Mouse (Mus musculus): ENCODE measurements at regions not wholly inside any gene's neighbourhood (a gene's known extent, or its start where the extent isn't known, plus 50 kb on each side); places are given as distances from the start of the nearest gene placed in this dataset.

GRCm38 (mm10) chr3:123810943-123811499 is 120.4 kb upstream of the Ndst3 start:
- no peaks in the 10 kb centered on the region for H3K9me3 ChIP-seq
- 72% methylated on average over 5 of the region's 5 CpGs for WGBS
- H3K27me3 ChIP-seq: no peaks in the 10 kb centered on the region
- H3K9ac ChIP-seq: no peak overlapping the region
- H3K27ac ChIP-seq: no peak overlapping the region
- no peak overlapping the region for H3K4me2 ChIP-seq (replicated peaks)
- ATAC-seq (ENCODE audit: low FRiP score, low read depth): no peak
- H3K4me3 ChIP-seq: no peak overlapping the region
- H3K4me1 ChIP-seq: no peaks in the 10 kb centered on the region
- no peaks in the 10 kb centered on the region for H3K36me3 ChIP-seq

DNA sequence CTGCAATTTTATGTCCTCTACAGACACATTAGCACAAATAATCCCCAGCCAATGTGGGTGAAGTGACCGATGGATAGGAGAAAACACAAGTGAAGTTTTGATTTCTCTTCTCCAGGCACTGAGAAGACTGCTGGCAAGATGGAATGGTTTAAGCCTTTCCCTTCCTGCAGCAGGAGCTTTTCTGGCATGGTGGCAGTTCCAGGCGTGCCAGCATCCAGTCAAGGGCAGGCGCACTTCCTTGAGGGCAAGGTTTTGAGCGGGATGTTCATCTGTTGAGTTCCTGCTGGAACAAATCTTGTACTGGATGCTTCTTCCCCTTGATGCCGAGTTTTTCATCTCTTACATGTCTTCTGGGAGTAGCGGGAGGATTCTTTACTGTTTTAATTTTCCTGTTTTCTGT is 138.1 kb upstream of the Ndst3 start:
- WGBS: 76% methylated on average over 6 of the region's 6 CpGs
- no peak overlapping the region for H3K9ac ChIP-seq
- H3K36me3 ChIP-seq: no peaks in the 10 kb centered on the region
- H3K9me3 ChIP-seq: no peaks in the 10 kb centered on the region
- H3K4me1 ChIP-seq: no peaks in the 10 kb centered on the region
- H3K27me3 ChIP-seq: no peaks in the 10 kb centered on the region
- H3K27ac ChIP-seq: no peak overlapping the region
- H3K4me2 ChIP-seq (replicated peaks): no peak overlapping the region
- no peak for ATAC-seq (ENCODE audit: low FRiP score, low read depth)
- H3K4me3 ChIP-seq: no peak overlapping the region

- WGBS: 85% methylated on average over 10 of the region's 10 CpGs
- no peak for ATAC-seq (ENCODE audit: low FRiP score, low read depth)
- H3K4me1 ChIP-seq: no peaks in the 10 kb centered on the region
- H3K27me3 ChIP-seq: no peaks in the 10 kb centered on the region
- H3K9ac ChIP-seq: no peak overlapping the region
- no peaks in the 10 kb centered on the region for H3K9me3 ChIP-seq
- H3K4me3 ChIP-seq: no peak overlapping the region
- no peak overlapping the region for H3K27ac ChIP-seq
- no peaks in the 10 kb centered on the region for H3K36me3 ChIP-seq
- H3K4me2 ChIP-seq (replicated peaks): no peak overlapping the region
Observed at GRCm38 (mm10) chr3:123838385-123839170, 147.9 kb upstream of the Ndst3 start.

- no peak overlapping the region for H3K27ac ChIP-seq
- no peaks in the 10 kb centered on the region for H3K27me3 ChIP-seq
- H3K4me1 ChIP-seq: no peaks in the 10 kb centered on the region
- 90% methylated on average over 1 of the region's 1 CpGs for WGBS
- H3K4me3 ChIP-seq: no peak overlapping the region
- H3K9ac ChIP-seq: no peak overlapping the region
- H3K9me3 ChIP-seq: no peaks in the 10 kb centered on the region
- H3K4me2 ChIP-seq (replicated peaks): no peak overlapping the region
- no peak for ATAC-seq (ENCODE audit: low FRiP score, low read depth)
- H3K36me3 ChIP-seq: no peaks in the 10 kb centered on the region
Observed at GRCm38 (mm10) chr3:123846554-123846953, 155.9 kb upstream of the Ndst3 start.

GRCm38 (mm10) chr3:123848663-123849062 is 158.0 kb upstream of the Ndst3 start:
- no peaks in the 10 kb centered on the region for H3K36me3 ChIP-seq
- 78% methylated on average over 2 of the region's 2 CpGs for WGBS
- no peak overlapping the region for H3K4me3 ChIP-seq
- no peak overlapping the region for H3K9ac ChIP-seq
- ATAC-seq (ENCODE audit: low FRiP score, low read depth): no peak
- H3K9me3 ChIP-seq: no peaks in the 10 kb centered on the region
- peaks cover 2% of the 10 kb centered on the region; the same call in 1 of the 2 replicates for H3K27me3 ChIP-seq
- H3K4me1 ChIP-seq: no peaks in the 10 kb centered on the region
- no peak overlapping the region for H3K27ac ChIP-seq
- no peak overlapping the region for H3K4me2 ChIP-seq (replicated peaks)

DNA sequence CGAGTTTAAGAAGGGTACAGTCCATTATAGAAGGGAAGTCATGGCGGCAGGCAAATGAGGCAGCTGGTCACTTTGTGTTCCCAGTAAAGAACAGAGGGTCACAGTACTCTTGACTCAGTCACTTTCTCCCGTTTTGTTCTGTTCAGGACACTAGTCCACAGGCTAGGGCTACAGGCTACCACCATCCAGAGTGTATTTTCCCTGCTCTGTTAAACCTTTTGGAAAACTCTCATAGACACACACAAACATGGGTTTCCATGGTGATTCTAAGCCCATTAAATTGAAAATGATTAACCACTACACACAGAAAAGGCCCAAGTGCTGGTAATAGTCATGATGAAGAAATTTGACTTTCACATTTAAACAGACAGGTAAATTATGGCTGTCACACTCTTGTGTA is 162.2 kb upstream of the Ndst3 start:
- no peak overlapping the region for H3K4me3 ChIP-seq
- H3K9ac ChIP-seq: no peak overlapping the region
- ATAC-seq (ENCODE audit: low FRiP score, low read depth): no peak
- peaks cover 8% of the 10 kb centered on the region for H3K27me3 ChIP-seq
- no peak overlapping the region for H3K4me2 ChIP-seq (replicated peaks)
- whole genome bisulfite sequencing: 77% methylated on average over 3 of the region's 3 CpGs
- H3K36me3 ChIP-seq: no peaks in the 10 kb centered on the region
- no peak overlapping the region for H3K27ac ChIP-seq
- H3K9me3 ChIP-seq: peaks cover 1% of the 10 kb centered on the region; the same call in 1 of the 2 replicates
- H3K4me1 ChIP-seq: 0 out of 2 replicates have a peak, but pooled peaks cover 4% of the 10 kb centered on the region

- WGBS: 92% methylated on average over 2 of the region's 2 CpGs
- no peaks in the 10 kb centered on the region for H3K27me3 ChIP-seq
- no peak overlapping the region for H3K4me2 ChIP-seq (replicated peaks)
- H3K4me3 ChIP-seq: no peak overlapping the region
- H3K9me3 ChIP-seq: no peaks in the 10 kb centered on the region
- no peaks in the 10 kb centered on the region for H3K36me3 ChIP-seq
- H3K4me1 ChIP-seq: no peaks in the 10 kb centered on the region
- H3K9ac ChIP-seq: no peak overlapping the region
- no peak for ATAC-seq (ENCODE audit: low FRiP score, low read depth)
- H3K27ac ChIP-seq: no peak overlapping the region
Observed at GRCm38 (mm10) chr3:123873709-123874108, 183.1 kb upstream of the Ndst3 start.

- H3K4me3 ChIP-seq: no peak overlapping the region
- H3K9me3 ChIP-seq: no peaks in the 10 kb centered on the region
- H3K27me3 ChIP-seq: no peaks in the 10 kb centered on the region
- no peak overlapping the region for H3K4me2 ChIP-seq (replicated peaks)
- H3K4me1 ChIP-seq: no peaks in the 10 kb centered on the region
- H3K9ac ChIP-seq: no peak overlapping the region
- H3K36me3 ChIP-seq: no peaks in the 10 kb centered on the region
- no peak for ATAC-seq (ENCODE audit: low FRiP score, low read depth)
- whole genome bisulfite sequencing: 20% methylated on average over 3 of the region's 3 CpGs
- H3K27ac ChIP-seq: no peak overlapping the region
Observed at GRCm38 (mm10) chr3:123893691-123894090, 203.0 kb upstream of the Ndst3 start.

GRCm38 (mm10) chr3:123905928-123906721 is 215.5 kb upstream of the Ndst3 start:
- no peak for ATAC-seq (ENCODE audit: low FRiP score, low read depth)
- WGBS: 26% methylated on average over 9 of the region's 9 CpGs

GRCm38 (mm10) chr3:123918140-123918539 is 227.5 kb upstream of the Ndst3 start:
- no peak overlapping the region for H3K27ac ChIP-seq
- H3K4me3 ChIP-seq: no peak overlapping the region
- H3K9ac ChIP-seq: no peak overlapping the region
- H3K27me3 ChIP-seq: no peaks in the 10 kb centered on the region
- no peaks in the 10 kb centered on the region for H3K36me3 ChIP-seq
- WGBS: 78% methylated on average over 3 of the region's 3 CpGs
- no peak for ATAC-seq (ENCODE audit: low FRiP score, low read depth)
- H3K9me3 ChIP-seq: no peaks in the 10 kb centered on the region
- H3K4me2 ChIP-seq (replicated peaks): no peak overlapping the region
- no peaks in the 10 kb centered on the region for H3K4me1 ChIP-seq

More at GRCm38 (mm10) chr3:123905928-123906721, 215.5 kb upstream of the Ndst3 start:
- Histone ChIP-seq H3K27ac (no peak overlapping the region), H3K4me3 (no peak overlapping the region), H3K9ac (no peak overlapping the region), H3K9me3 (no peaks in the 10 kb centered on the region), H3K27me3 (no peaks in the 10 kb centered on the region), H3K4me2 (replicated peaks) (no peak overlapping the region), H3K4me1 (no peaks in the 10 kb centered on the region), H3K36me3 (no peaks in the 10 kb centered on the region)

DNA sequence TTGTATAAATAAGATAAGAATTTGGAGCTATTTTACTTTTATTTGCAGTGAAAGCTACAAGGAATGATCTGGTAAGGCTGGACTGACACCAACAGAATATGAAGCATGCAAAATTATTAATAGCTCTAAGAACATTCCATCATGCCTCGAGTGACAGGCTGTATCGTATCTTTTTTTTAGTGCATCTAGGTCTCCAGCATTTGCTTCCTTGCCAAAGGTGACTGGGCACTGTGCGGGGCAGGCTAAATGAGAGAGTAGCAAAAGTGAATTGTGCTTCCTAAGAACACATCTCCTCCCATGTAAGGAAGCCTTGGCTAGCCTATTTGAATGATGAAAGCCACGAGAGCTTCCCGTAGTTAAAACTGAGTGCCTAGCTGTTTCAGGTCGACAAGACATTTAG is 261.5 kb upstream of the Ndst3 start:
- WGBS: 83% methylated on average over 6 of the region's 6 CpGs
- Histone ChIP-seq H3K9me3 (no peaks in the 10 kb centered on the region), H3K4me3 (no peak overlapping the region), H3K27ac (no peak overlapping the region), H3K4me2 (replicated peaks) (no peak overlapping the region), H3K36me3 (no peaks in the 10 kb centered on the region), H3K27me3 (no peaks in the 10 kb centered on the region), H3K9ac (no peak overlapping the region), H3K4me1 (no peaks in the 10 kb centered on the region)
- ATAC-seq (ENCODE audit: low FRiP score, low read depth): no peak

DNA sequence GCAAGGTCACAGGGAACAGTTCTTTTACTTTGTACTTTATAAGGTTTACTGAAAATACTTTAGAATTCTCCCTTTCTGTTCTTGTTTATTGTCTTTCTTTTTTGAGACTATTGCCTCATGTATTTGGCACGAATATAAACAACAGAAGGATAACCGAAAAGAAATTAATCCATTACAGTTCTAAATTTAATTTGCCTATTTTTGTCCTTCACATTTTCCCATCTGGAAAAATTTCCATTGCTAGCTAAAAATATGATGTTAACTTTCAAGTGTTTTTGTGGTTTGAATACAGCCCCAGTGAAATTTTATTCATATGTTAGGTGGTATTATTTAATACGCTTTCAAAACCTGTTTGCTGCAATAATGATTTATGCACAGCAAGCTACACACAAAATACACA is 276.7 kb upstream of the Ndst3 start:
- ATAC-seq (ENCODE audit: low FRiP score, low read depth): no peak
- no peaks in the 10 kb centered on the region for H3K9me3 ChIP-seq

More for the DNA sequence above, 276.7 kb upstream of the Ndst3 start:
- H3K4me3 ChIP-seq: no peak overlapping the region
- no peak overlapping the region for H3K4me2 ChIP-seq (replicated peaks)
- no peaks in the 10 kb centered on the region for H3K27me3 ChIP-seq
- H3K9ac ChIP-seq: no peak overlapping the region
- 87% methylated on average over 3 of the region's 3 CpGs for WGBS
- no peaks in the 10 kb centered on the region for H3K36me3 ChIP-seq
- H3K4me1 ChIP-seq: no peaks in the 10 kb centered on the region
- no peak overlapping the region for H3K27ac ChIP-seq

All from limb, embryonic 13.5 days (tissue).